Mouse (Mus musculus): Measurements from ENCODE around the gene Ablim1.
A peak's percentile ranks its signal among the peaks of the same experiment; 100 is the strongest.

The Ablim1 gene

GRCm38 (mm10) chr19:57181852-57182528, 132.7 kb downstream of the Ablim1 start:
- DNase-seq (ENCODE audit: low spot score): no peak

GRCm38 (mm10) chr19:57181317-57181716, 133.4 kb downstream of the Ablim1 start:
- no peak for DNase-seq (ENCODE audit: low spot score)

- DNase-seq (ENCODE audit: low spot score): no peak
Measured at GRCm38 (mm10) chr19:57180908-57181307, 133.8 kb downstream of the Ablim1 start.

- DNase-seq (ENCODE audit: low spot score): no peak
Measured at GRCm38 (mm10) chr19:57180333-57180732, 134.4 kb downstream of the Ablim1 start.

- no peak for DNase-seq (ENCODE audit: low spot score)
Measured at GRCm38 (mm10) chr19:57179269-57179668, 135.4 kb downstream of the Ablim1 start.

GRCm38 (mm10) chr19:57177334-57177733, 137.4 kb downstream of the Ablim1 start:
- DNase-seq (ENCODE audit: low spot score): no peak

GRCm38 (mm10) chr19:57175077-57175476, 139.6 kb downstream of the Ablim1 start:
- no peak for DNase-seq (ENCODE audit: low spot score)

- DNase-seq (ENCODE audit: low spot score): no peak
Measured at GRCm38 (mm10) chr19:57174541-57174940, 140.2 kb downstream of the Ablim1 start.

GRCm38 (mm10) chr19:57174045-57174444, 140.7 kb downstream of the Ablim1 start:
- no peak for DNase-seq (ENCODE audit: low spot score)

GRCm38 (mm10) chr19:57172321-57172720, 142.4 kb downstream of the Ablim1 start:
- DNase-seq (ENCODE audit: low spot score): no peak

- DNase-seq (ENCODE audit: low spot score): no peak
Measured at GRCm38 (mm10) chr19:57170880-57171279, 143.8 kb downstream of the Ablim1 start.

GRCm38 (mm10) chr19:57169485-57169884, 145.2 kb downstream of the Ablim1 start:
- DNase-seq (ENCODE audit: low spot score): no peak

GRCm38 (mm10) chr19:57167721-57168120, 147.0 kb downstream of the Ablim1 start:
- DNase-seq (ENCODE audit: low spot score): no peak

- no peak for DNase-seq (ENCODE audit: low spot score)
Measured at GRCm38 (mm10) chr19:57164882-57165281, 149.8 kb downstream of the Ablim1 start.

- no peak for DNase-seq (ENCODE audit: low spot score)
Measured at GRCm38 (mm10) chr19:57163315-57163714, 151.4 kb downstream of the Ablim1 start.

- no peak for DNase-seq (ENCODE audit: low spot score)
Measured at GRCm38 (mm10) chr19:57161978-57162727, 152.6 kb downstream of the Ablim1 start.

- DNase-seq (ENCODE audit: low spot score): peak; percentile 63
Measured at GRCm38 (mm10) chr19:57161010-57161660, 153.6 kb downstream of the Ablim1 start.

GRCm38 (mm10) chr19:57157731-57158343, 156.9 kb downstream of the Ablim1 start:
- DNase-seq (ENCODE audit: low spot score): no peak

GRCm38 (mm10) chr19:57155121-57155884, 159.4 kb downstream of the Ablim1 start:
- peak; percentile 47 for DNase-seq (ENCODE audit: low spot score)

- DNase-seq (ENCODE audit: low spot score): peak; percentile 60
Measured at GRCm38 (mm10) chr19:57152357-57152756, 162.4 kb downstream of the Ablim1 start.

GRCm38 (mm10) chr19:57151504-57151903, 163.2 kb downstream of the Ablim1 start:
- no peak for DNase-seq (ENCODE audit: low spot score)

GRCm38 (mm10) chr19:57150275-57150674, 164.4 kb downstream of the Ablim1 start:
- DNase-seq (ENCODE audit: low spot score): peak; percentile 55

Data from layer of hippocampus, adult 11-12 months (tissue).